Mouse (Mus musculus): ENCODE results near the gene Ms4a6c. TPM values are rescaled to one million over a fixed set of nuclear protein-coding genes. Genes with fewer than 3 reads are reported as not detected.
"Not testable (repeated sequence)": the region's sequence is repeated elsewhere in the genome, so short reads cannot be mapped to it uniquely, and the experiment has no call there.

Gene Ms4a6c
- not detected in 2 replicates for polyA plus RNA-seq (2011; ENCODE audit: insufficient read depth, insufficient read length, low read depth, missing spikeins)

DNA sequence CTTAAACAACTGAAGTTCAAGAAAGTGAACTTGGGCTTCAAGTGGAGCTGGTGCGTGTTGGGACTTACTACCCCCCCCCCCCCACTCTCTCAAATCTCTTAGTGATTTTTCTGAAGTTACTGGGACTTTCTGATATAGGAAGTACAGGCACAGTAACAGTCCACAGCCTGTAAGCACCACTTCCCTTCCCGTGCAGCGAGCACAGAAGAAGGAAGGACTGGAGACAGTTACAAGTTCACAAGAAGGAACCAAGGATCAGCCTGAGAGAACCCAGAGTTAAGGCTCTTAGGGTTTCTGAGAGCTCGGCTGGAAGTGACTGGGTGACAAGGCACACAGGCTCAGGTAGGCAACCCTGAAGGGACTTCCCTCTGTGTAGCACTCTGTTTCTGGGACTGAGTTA, at the start of gene Ms4a6c:
Ms4a6c (plus strand) TSS at position 152 of the 400 bp plus-strand sequence.
- not testable (repeated sequence) for H3K36me3 ChIP-seq (ENCODE audit: control insufficient read depth, insufficient read depth, low read length, poor library complexity, severe bottlenecking); H3K27ac ChIP-seq (ENCODE audit: insufficient read depth, low read length); H3K4me1 ChIP-seq (ENCODE audit: control insufficient read depth, insufficient read depth, low read length); H3K9me3 ChIP-seq (replicated peaks; ENCODE audit: control insufficient read depth, insufficient read depth, low read length, poor library complexity, severe bottlenecking); H3K9ac ChIP-seq (ENCODE audit: low read depth, poor library complexity, severe bottlenecking); H3K27me3 ChIP-seq (ENCODE audit: control insufficient read depth, insufficient read depth, low read length, poor library complexity, severe bottlenecking); H3K4me3 ChIP-seq (ENCODE audit: low read depth, low read length)

DNA sequence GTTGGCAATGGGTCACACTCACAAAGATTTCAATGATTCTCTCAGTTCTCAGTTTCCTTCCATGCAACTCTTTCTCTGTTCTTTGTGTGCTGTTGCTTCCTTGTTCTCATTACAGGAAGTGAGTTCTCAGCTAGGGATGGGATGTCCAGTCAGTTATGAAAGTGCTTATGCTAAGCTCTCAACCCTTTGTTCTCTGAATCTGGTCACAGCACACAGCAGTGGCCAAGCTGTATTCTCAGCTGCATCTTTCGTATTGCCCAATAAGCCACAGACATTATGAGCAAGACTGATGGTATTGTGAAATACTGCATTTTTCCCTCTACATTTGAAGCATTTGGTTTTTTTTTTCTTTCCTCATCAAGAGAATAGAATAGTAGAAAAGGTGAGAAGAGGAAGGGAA, 38.0 kb upstream of the Ms4a6c start:
- H3K9me3 ChIP-seq (replicated peaks; ENCODE audit: control insufficient read depth, insufficient read depth, low read length, poor library complexity, severe bottlenecking); H3K9ac ChIP-seq (ENCODE audit: low read depth, poor library complexity, severe bottlenecking); H3K4me3 ChIP-seq (ENCODE audit: low read depth, low read length); H3K36me3 ChIP-seq (ENCODE audit: control insufficient read depth, insufficient read depth, low read length, poor library complexity, severe bottlenecking); H3K27me3 ChIP-seq (ENCODE audit: control insufficient read depth, insufficient read depth, low read length, poor library complexity, severe bottlenecking); H3K4me1 ChIP-seq (ENCODE audit: control insufficient read depth, insufficient read depth, low read length); H3K27ac ChIP-seq (ENCODE audit: insufficient read depth, low read length): not testable (repeated sequence)

DNA sequence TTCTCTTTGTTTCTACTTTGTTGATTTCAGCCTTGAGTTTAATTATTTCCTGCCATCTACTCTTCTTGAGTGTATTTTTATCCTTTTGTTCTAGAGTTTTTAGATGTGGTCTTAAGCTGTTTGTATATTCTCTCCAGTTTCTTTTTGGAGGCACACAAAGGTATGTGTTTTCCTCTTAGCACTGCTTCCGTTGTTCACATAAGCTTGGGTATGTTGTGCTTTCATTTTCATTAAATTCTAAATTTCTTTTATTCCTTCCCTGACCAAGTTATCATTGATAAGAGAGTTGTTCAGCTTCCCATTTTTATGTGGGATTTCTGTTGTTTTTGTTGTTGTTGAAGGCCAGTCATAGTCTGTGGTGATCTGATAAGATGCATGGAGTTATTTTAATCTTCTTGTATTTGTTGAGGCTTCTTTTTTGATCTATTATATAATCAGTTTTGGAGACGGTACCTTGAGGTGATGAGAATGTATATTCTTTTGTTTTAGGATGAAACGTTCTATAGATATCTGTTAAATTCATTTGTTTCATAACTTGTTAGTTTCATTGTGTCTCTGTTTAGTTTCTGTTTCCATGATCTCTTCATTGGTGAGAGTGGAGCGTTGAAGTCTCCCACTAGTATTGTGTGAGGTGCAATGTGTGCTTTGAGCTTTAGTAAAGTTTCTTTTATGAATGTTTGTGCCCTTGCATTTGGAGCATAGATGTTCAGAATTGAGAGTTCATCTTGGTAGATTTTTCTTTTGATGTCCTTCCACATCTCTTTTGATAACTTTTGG, 33.9 kb upstream of the Ms4a6c start:
- H3K4me1 ChIP-seq (ENCODE audit: control insufficient read depth, insufficient read depth, low read length): no peaks in the 10 kb centered on the region
- no peak overlapping the region for H3K4me3 ChIP-seq (ENCODE audit: low read depth, low read length)
- no peak overlapping the region for H3K27ac ChIP-seq (ENCODE audit: insufficient read depth, low read length)
- no peaks in the 10 kb centered on the region for H3K36me3 ChIP-seq (ENCODE audit: control insufficient read depth, insufficient read depth, low read length, poor library complexity, severe bottlenecking)
- no peaks in the 10 kb centered on the region for H3K9me3 ChIP-seq (replicated peaks; ENCODE audit: control insufficient read depth, insufficient read depth, low read length, poor library complexity, severe bottlenecking)
- TF ChIP-seq POLR2A (IDR thresholded peaks at IDR 0.05; ENCODE audit: insufficient read depth, low read length) (no peak), EP300 (IDR thresholded peaks at IDR 0.05; ENCODE audit: insufficient read depth, low read depth, low read length) (no peak), CTCF (IDR thresholded peaks at IDR 0.05; ENCODE audit: low read depth, low read length) (no peak)
- H3K9ac ChIP-seq (ENCODE audit: low read depth, poor library complexity, severe bottlenecking): no peak overlapping the region
- H3K27me3 ChIP-seq (ENCODE audit: control insufficient read depth, insufficient read depth, low read length, poor library complexity, severe bottlenecking): no peaks in the 10 kb centered on the region

DNA sequence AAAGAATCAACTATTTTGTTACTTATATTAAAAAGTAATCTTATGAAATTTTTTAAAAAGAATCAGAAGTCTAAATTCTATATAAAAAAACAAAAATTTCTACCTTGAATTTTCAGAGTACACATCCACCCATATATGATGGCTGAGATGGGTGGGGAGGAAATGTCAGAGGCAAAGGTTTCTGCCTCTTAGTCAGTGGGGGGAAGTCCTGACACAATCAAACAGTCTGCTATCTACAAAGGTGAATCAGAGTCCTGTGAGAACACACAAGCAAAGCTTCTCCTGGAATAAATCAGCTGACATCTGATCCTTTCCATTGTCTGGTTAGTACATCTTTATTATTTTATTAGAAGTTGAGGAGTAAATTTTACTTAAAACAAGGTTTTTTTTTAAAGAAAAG, 25.8 kb upstream of the Ms4a6c start, which contains the start of gene Ms4a4b:
Ms4a4b (plus strand) TSS at position 216 of the 400 bp plus-strand sequence.
- Histone ChIP-seq H3K27ac (ENCODE audit: insufficient read depth, low read length) (no peak within 1 kb of the TSS), H3K9ac (ENCODE audit: low read depth, poor library complexity, severe bottlenecking) (no peak within 1 kb of the TSS), H3K4me3 (ENCODE audit: low read depth, low read length) (no peak within 1 kb of the TSS), H3K9me3 (replicated peaks; ENCODE audit: control insufficient read depth, insufficient read depth, low read length, poor library complexity, severe bottlenecking) (no peaks in the 10 kb centered on the region), H3K27me3 (ENCODE audit: control insufficient read depth, insufficient read depth, low read length, poor library complexity, severe bottlenecking) (no peaks in the 10 kb centered on the region), H3K36me3 (ENCODE audit: control insufficient read depth, insufficient read depth, low read length, poor library complexity, severe bottlenecking) (no peaks in the 10 kb centered on the region), H3K4me1 (ENCODE audit: control insufficient read depth, insufficient read depth, low read length) (no peaks in the 10 kb centered on the region)
- TF ChIP-seq CTCF (IDR thresholded peaks at IDR 0.05; ENCODE audit: low read depth, low read length) (no peak), POLR2A (IDR thresholded peaks at IDR 0.05; ENCODE audit: insufficient read depth, low read length) (no peak), EP300 (IDR thresholded peaks at IDR 0.05; ENCODE audit: insufficient read depth, low read depth, low read length) (no peak)

DNA sequence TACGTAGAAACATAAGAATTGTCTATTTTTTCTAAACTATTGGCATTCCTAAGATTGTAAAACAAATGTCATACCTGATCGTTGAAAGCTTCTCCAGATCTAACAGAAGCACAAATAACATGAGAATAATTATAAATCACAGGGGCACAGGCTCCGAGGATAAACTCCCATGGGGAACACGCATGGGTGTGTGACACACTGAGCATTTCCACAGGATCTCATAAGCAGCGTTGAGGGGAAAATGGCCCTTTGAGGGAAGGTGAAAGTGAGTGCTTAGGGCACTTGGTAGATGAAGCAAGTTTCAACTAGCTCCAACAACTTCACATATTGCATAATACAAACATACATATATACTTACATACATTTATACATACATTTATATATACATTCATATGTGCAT, 25.2 kb upstream of the Ms4a6c start:
- H3K4me1 ChIP-seq (ENCODE audit: control insufficient read depth, insufficient read depth, low read length): no peaks in the 10 kb centered on the region
- no peak overlapping the region for H3K4me3 ChIP-seq (ENCODE audit: low read depth, low read length)
- H3K36me3 ChIP-seq (ENCODE audit: control insufficient read depth, insufficient read depth, low read length, poor library complexity, severe bottlenecking): no peaks in the 10 kb centered on the region
- no peaks in the 10 kb centered on the region for H3K9me3 ChIP-seq (replicated peaks; ENCODE audit: control insufficient read depth, insufficient read depth, low read length, poor library complexity, severe bottlenecking)
- no peak for TF ChIP-seq POLR2A (IDR thresholded peaks at IDR 0.05; ENCODE audit: insufficient read depth, low read length)
- H3K27ac ChIP-seq (ENCODE audit: insufficient read depth, low read length): no peak overlapping the region
- H3K27me3 ChIP-seq (ENCODE audit: control insufficient read depth, insufficient read depth, low read length, poor library complexity, severe bottlenecking): no peaks in the 10 kb centered on the region
- H3K9ac ChIP-seq (ENCODE audit: low read depth, poor library complexity, severe bottlenecking): no peak overlapping the region

DNA sequence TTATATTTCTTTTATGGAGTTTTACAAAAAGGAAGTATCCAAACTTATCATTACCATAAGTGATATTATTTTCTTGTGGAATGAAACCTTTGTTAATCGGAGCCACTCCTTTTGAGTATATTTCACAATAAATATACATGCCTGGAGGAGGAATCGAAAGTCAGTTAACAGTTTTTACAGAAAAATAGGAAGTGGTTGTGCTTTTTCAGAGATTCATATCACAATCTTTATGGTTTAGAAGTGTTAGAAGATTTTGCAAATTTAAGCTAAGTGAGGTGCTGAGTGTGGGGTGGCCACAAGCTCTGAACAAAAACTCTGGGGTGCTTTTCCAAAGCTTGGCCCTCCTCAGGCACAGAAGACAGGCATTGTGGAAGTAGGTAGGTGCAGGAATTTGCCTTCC, 21.9 kb upstream of the Ms4a6c start:
- Histone ChIP-seq H3K27me3 (ENCODE audit: control insufficient read depth, insufficient read depth, low read length, poor library complexity, severe bottlenecking) (no peaks in the 10 kb centered on the region), H3K4me3 (ENCODE audit: low read depth, low read length) (no peak overlapping the region), H3K4me1 (ENCODE audit: control insufficient read depth, insufficient read depth, low read length) (no peaks in the 10 kb centered on the region), H3K9ac (ENCODE audit: low read depth, poor library complexity, severe bottlenecking) (no peak overlapping the region), H3K36me3 (ENCODE audit: control insufficient read depth, insufficient read depth, low read length, poor library complexity, severe bottlenecking) (no peaks in the 10 kb centered on the region), H3K9me3 (replicated peaks; ENCODE audit: control insufficient read depth, insufficient read depth, low read length, poor library complexity, severe bottlenecking) (no peaks in the 10 kb centered on the region), H3K27ac (ENCODE audit: insufficient read depth, low read length) (no peak overlapping the region)
- TF ChIP-seq CTCF (IDR thresholded peaks at IDR 0.05; ENCODE audit: low read depth, low read length): no peak
- no peak for TF ChIP-seq POLR2A (IDR thresholded peaks at IDR 0.05; ENCODE audit: insufficient read depth, low read length)

DNA sequence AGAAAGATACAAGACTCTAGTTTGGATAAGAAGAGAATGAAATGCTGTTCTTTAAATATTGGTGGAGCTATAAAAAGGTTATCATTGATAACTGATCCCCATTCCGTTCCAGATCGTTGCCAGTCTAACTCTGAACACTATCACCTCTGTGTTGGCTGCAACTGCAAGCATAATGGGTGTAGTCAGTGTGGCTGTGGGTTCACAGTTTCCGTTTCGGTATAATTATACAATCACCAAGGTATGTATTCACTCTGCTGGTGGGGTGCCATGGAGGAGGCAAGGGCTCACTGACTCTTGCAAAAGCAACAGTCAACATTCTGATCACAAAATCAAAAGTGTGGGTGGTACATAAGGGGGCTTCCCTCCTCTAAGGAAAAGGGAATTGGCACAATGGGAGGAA, 10.1 kb upstream of the Ms4a6c start:
- not testable (repeated sequence) for H3K9ac ChIP-seq (ENCODE audit: low read depth, poor library complexity, severe bottlenecking); H3K9me3 ChIP-seq (replicated peaks; ENCODE audit: control insufficient read depth, insufficient read depth, low read length, poor library complexity, severe bottlenecking); H3K4me1 ChIP-seq (ENCODE audit: control insufficient read depth, insufficient read depth, low read length); H3K36me3 ChIP-seq (ENCODE audit: control insufficient read depth, insufficient read depth, low read length, poor library complexity, severe bottlenecking); H3K4me3 ChIP-seq (ENCODE audit: low read depth, low read length); H3K27me3 ChIP-seq (ENCODE audit: control insufficient read depth, insufficient read depth, low read length, poor library complexity, severe bottlenecking); H3K27ac ChIP-seq (ENCODE audit: insufficient read depth, low read length)

DNA sequence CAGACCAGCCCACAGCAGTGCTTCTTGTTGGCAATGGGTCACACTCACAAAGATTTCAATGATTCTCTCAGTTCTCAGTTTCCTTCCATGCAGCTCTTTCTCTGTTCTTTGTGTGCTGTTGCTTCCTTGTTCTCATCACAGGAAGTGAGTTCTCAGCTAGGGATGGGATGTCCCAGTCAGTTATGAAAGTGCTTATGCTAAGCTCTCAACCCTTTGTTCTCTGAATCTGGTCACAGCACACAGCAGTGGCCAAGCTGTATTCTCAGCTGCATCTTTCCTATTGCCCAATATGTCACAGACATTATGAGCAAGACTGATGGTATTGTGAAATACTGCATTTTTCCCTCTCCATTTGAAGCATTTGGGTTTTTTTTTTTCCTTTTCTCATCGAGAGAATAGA, 4.4 kb upstream of the Ms4a6c start:
- H3K9me3 ChIP-seq (replicated peaks; ENCODE audit: control insufficient read depth, insufficient read depth, low read length, poor library complexity, severe bottlenecking); H3K4me3 ChIP-seq (ENCODE audit: low read depth, low read length); H3K27me3 ChIP-seq (ENCODE audit: control insufficient read depth, insufficient read depth, low read length, poor library complexity, severe bottlenecking); H3K36me3 ChIP-seq (ENCODE audit: control insufficient read depth, insufficient read depth, low read length, poor library complexity, severe bottlenecking); H3K9ac ChIP-seq (ENCODE audit: low read depth, poor library complexity, severe bottlenecking); H3K4me1 ChIP-seq (ENCODE audit: control insufficient read depth, insufficient read depth, low read length); H3K27ac ChIP-seq (ENCODE audit: insufficient read depth, low read length): not testable (repeated sequence)

All from ES-Bruce4 (cell line).